ENCODE assay signal across 21 mouse cellular contexts in the genomic region with DNA sequence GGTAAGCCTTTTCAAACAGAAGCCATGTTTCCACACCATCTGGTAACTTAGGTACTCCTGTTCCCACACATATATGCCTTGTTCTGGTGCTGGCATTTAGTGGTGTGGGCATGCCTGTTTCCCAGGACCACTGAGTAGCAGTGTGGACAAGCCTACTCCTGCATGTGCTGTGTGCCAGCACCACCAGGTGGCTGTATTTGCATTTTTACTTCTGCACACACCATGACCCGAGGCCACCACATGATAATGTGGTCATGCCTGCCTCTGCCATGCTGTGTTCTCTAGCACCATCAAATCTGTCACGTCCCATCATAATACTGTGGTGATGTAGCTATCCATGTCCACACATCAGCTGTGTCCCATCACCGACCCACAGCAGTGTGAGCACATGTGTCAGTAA. TPM values are rescaled to one million over a fixed set of nuclear protein-coding genes. Genes with fewer than 3 reads are reported as not detected.
DNase-seq lines count a peak whose midpoint lies in the region; ATAC-seq and TF ChIP-seq lines count a peak whose summit lies in the region.
"Had no signal": no experiment of that assay in that cellular context is flagged by ENCODE, and none has a peak within 500 bp of the region (broad histone marks: within the 10 kb centered on the region; RNA-seq: fewer than 3 reads in every experiment).

No protein-coding gene starts in this region.

- peak; percentile 28 for TF ChIP-seq CTCF in heart, adult 2 months (IDR thresholded peaks at IDR 0.05)
- TF ChIP-seq CTCF in liver, adult 2 months (IDR thresholded peaks at IDR 0.05; ENCODE audit: low read depth, low read length), result 0 out of 2 replicates have a peak, but pooled peaks have one; percentile 18

- no peaks in the 10 kb centered on the region for H3K36me3 ChIP-seq in heart, adult 2 months (ENCODE audit: control insufficient read depth, insufficient read depth, low read length)
- no peaks in the 10 kb centered on the region for H3K36me3 ChIP-seq in liver, adult 2 months (ENCODE audit: control insufficient read depth, insufficient read depth, low read length)
- H3K36me3 ChIP-seq in liver, embryonic 12.5 days, result no peaks in the 10 kb centered on the region
- no peaks in the 10 kb centered on the region for H3K36me3 ChIP-seq in limb, embryonic 10.5 days
- H3K36me3 ChIP-seq: embryonic facial prominence, embryonic 15.5 days; forebrain, embryonic 15.5 days; heart, embryonic 13.5 days; hindbrain, embryonic 15.5 days; limb, embryonic 15.5 days; neural tube, embryonic 12.5 days had no signal

- no peak for DNase-seq in heart, adult 2 months
- no peak for DNase-seq in heart, adult 8-10 months (ENCODE audit: low spot score)
- DNase-seq in liver, adult 2 months (ENCODE audit: extremely low read depth, low read depth, low spot score), result no peak
- DNase-seq in 3T3-L1 (ENCODE audit: low read depth, low spot score), result peak; percentile 19
- no peak for DNase-seq in limb, embryonic 10.5 days (ENCODE audit: low spot score)
- no peak for DNase-seq in spleen, postnatal 14 days (ENCODE audit: low spot score in 2 of 2)
- DNase-seq: cerebellum, postnatal 25 days; gastrocnemius, postnatal 14 days; spleen, adult 18-20 months; thymus, adult 18-20 months had no signal

- H3K4me3 ChIP-seq in heart, adult 2 months, result no peak overlapping the region
- no peak overlapping the region for H3K4me3 ChIP-seq in liver, adult 2 months (ENCODE audit: insufficient read depth, low read depth, low read length)
- H3K4me3 ChIP-seq in liver, embryonic 12.5 days, result no peak overlapping the region
- H3K4me3 ChIP-seq in limb, embryonic 10.5 days, result no peak overlapping the region
- H3K4me3 ChIP-seq: embryonic facial prominence, embryonic 15.5 days; forebrain, embryonic 15.5 days; heart, embryonic 13.5 days; hindbrain, embryonic 15.5 days; limb, embryonic 15.5 days; neural tube, embryonic 12.5 days had no signal

- no peak overlapping the region for H3K4me2 ChIP-seq in liver, embryonic 12.5 days
- H3K4me2 ChIP-seq: embryonic facial prominence, embryonic 15.5 days; forebrain, embryonic 15.5 days; heart, embryonic 13.5 days; hindbrain, embryonic 15.5 days; limb, embryonic 15.5 days; neural tube, embryonic 12.5 days had no signal

- intact Hi-C loops in heart, adult 2 months (cut with DNase I), result no loop called here

- no peak overlapping the region for H3K9ac ChIP-seq in heart, adult 2 months (ENCODE audit: low read depth, low read length)
- no peak overlapping the region for H3K9ac ChIP-seq in liver, adult 2 months (ENCODE audit: low read depth, low read length)
- H3K9ac ChIP-seq in liver, embryonic 12.5 days, result no peak overlapping the region
- H3K9ac ChIP-seq: embryonic facial prominence, embryonic 15.5 days; forebrain, embryonic 15.5 days; heart, embryonic 13.5 days; hindbrain, embryonic 15.5 days; limb, embryonic 15.5 days; neural tube, embryonic 12.5 days had no signal

- no peaks in the 10 kb centered on the region for H3K79me2 ChIP-seq in heart, adult 2 months (replicated peaks; ENCODE audit: control insufficient read depth, insufficient read depth, low read length)
- H3K79me2 ChIP-seq in liver, adult 2 months (ENCODE audit: control insufficient read depth, insufficient read depth, low read length), result no peaks in the 10 kb centered on the region

- no peaks in the 10 kb centered on the region for H3K9me3 ChIP-seq in liver, embryonic 12.5 days (replicated peaks)
- H3K9me3 ChIP-seq in limb, embryonic 10.5 days (replicated peaks), result no peaks in the 10 kb centered on the region
- H3K9me3 ChIP-seq: embryonic facial prominence, embryonic 15.5 days; forebrain, embryonic 15.5 days; heart, embryonic 13.5 days; hindbrain, embryonic 15.5 days; limb, embryonic 15.5 days; neural tube, embryonic 12.5 days had no signal

- no peak for TF ChIP-seq POLR2A in heart, adult 2 months (IDR thresholded peaks at IDR 0.05; ENCODE audit: insufficient read depth, low read depth, low read length)
- TF ChIP-seq POLR2A in liver, adult 2 months (IDR thresholded peaks at IDR 0.05; ENCODE audit: extremely low read depth, insufficient read depth, low read length), result no peak

- no peak for ATAC-seq in liver, embryonic 12.5 days
- peak; percentile 67 for ATAC-seq in common myeloid progenitor, adult 5-6 weeks (replicated peaks; ENCODE audit: low read depth, poor library complexity, severe bottlenecking)
- ATAC-seq: CD4-positive, CD25-positive, alpha-beta regulatory T cell, adult 4 months; forebrain, embryonic 15.5 days; Patski had no signal

- no peak for TF ChIP-seq EP300 in heart, adult 2 months (IDR thresholded peaks at IDR 0.05; ENCODE audit: insufficient read depth, low read depth, low read length)

- no peaks in the 10 kb centered on the region for H3K27me3 ChIP-seq in heart, adult 2 months (ENCODE audit: control insufficient read depth, insufficient read depth, low read length)
- no peaks in the 10 kb centered on the region for H3K27me3 ChIP-seq in liver, adult 2 months (ENCODE audit: control insufficient read depth, insufficient read depth, low read length)
- H3K27me3 ChIP-seq in liver, embryonic 12.5 days (replicated peaks), result no peaks in the 10 kb centered on the region
- no peaks in the 10 kb centered on the region for H3K27me3 ChIP-seq in limb, embryonic 10.5 days (ENCODE audit: low read depth, poor library complexity, severe bottlenecking)
- H3K27me3 ChIP-seq: embryonic facial prominence, embryonic 15.5 days; forebrain, embryonic 15.5 days; hindbrain, embryonic 15.5 days; limb, embryonic 15.5 days; neural tube, embryonic 12.5 days had no signal

- H3K27ac ChIP-seq in heart, adult 2 months, result no peak overlapping the region
- H3K27ac ChIP-seq in liver, adult 2 months (replicated peaks; ENCODE audit: insufficient read depth, low read depth, low read length), result no peak overlapping the region
- H3K27ac ChIP-seq in liver, embryonic 12.5 days, result no peak overlapping the region
- no peak overlapping the region for H3K27ac ChIP-seq in limb, embryonic 10.5 days
- H3K27ac ChIP-seq: embryonic facial prominence, embryonic 15.5 days; forebrain, embryonic 15.5 days; heart, embryonic 13.5 days; hindbrain, embryonic 15.5 days; limb, embryonic 15.5 days; neural tube, embryonic 12.5 days had no signal

- H3K4me1 ChIP-seq in heart, adult 2 months (ENCODE audit: control insufficient read depth, insufficient read depth, low read length), result no peaks in the 10 kb centered on the region
- no peaks in the 10 kb centered on the region for H3K4me1 ChIP-seq in liver, adult 2 months (ENCODE audit: control insufficient read depth, insufficient read depth, low read length)
- no peaks in the 10 kb centered on the region for H3K4me1 ChIP-seq in liver, embryonic 12.5 days
- H3K4me1 ChIP-seq in limb, embryonic 10.5 days, result no peaks in the 10 kb centered on the region
- H3K4me1 ChIP-seq: embryonic facial prominence, embryonic 15.5 days; heart, embryonic 13.5 days; hindbrain, embryonic 15.5 days; limb, embryonic 15.5 days; neural tube, embryonic 12.5 days had no signal

- 46% methylated on average over 3 of the region's 3 CpGs for WGBS in heart, adult 2 months
- 59% methylated on average over 3 of the region's 3 CpGs for WGBS in liver, adult 2 months
- WGBS in liver, embryonic 12.5 days (ENCODE audit: insufficient replicate concordance), result 52% methylated on average over 3 of the region's 3 CpGs
- 74% methylated on average over 3 of the region's 3 CpGs for WGBS in limb, embryonic 10.5 days

RNA-seq across cellular contexts. Expression of a gene that starts 27.7 kb away (rescaled TPM):
- total RNA-seq in heart, adult 2 months (2021), result 1 to 10 TPM; 1.0 to 1.3 TPM
- 0.61 and 0.80 TPM in 2 replicates for polyA plus RNA-seq in heart, adult 2 months (2012; rRNA removed)
- 1 to 10 TPM in 3 of 4 experiments, under 1 TPM in 1; 0.98 to 1.7 (median 1.1) TPM for total RNA-seq in heart, adult 8-10 months (2022)
- 0.07 and 0.09 TPM in 2 replicates for total RNA-seq in liver, adult 2 months (2014; rRNA removed)
- 0.14 TPM in 1 of 2 replicates, not detected in the other for polyA plus RNA-seq in liver, adult 2 months (2012; rRNA removed)
- 9.0 and 9.6 TPM in 2 replicates for polyA plus RNA-seq in liver, embryonic 12.5 days (2016; fragmentation: Nextera tagmentation; extraction: Ambion mirVana)
- total RNA-seq in common myeloid progenitor, adult 5-6 weeks (2017), result 2.4 and 2.7 TPM in 2 replicates
- polyA plus RNA-seq in limb, embryonic 10.5 days (2016; fragmentation: Nextera tagmentation; extraction: Ambion mirVana), result 2.6 and 3.4 TPM in 2 replicates
- total RNA-seq: megakaryocyte-erythroid progenitor cell, adult 5-6 weeks had no signal
- polyA plus RNA-seq: CD4-positive, CD25-positive, alpha-beta regulatory T cell, adult 4 months had no signal
